Mouse (Mus musculus) liver, adult 2 months (tissue): ENCODE measurements around the gene Aebp2.

Experiments
- CTCF ChIP-seq: fragments of 200-500 bp; IDR thresholded peaks from 2 replicates; pipeline ENCODE4 v1.5.1; 2011; ENCODE audit warnings: low read depth, low read length, control low read depth
- POLR2A ChIP-seq: fragments of 200-500 bp; IDR thresholded peaks from 2 replicates; pipeline ENCODE4 v1.6.1; 2011; ENCODE audit warnings: low read length, control low read depth; ENCODE audit not compliant: insufficient read depth; ENCODE audit errors: extremely low read depth

GRCm38 (mm10) chr6:140622391-140623225 is at the start of gene Aebp2:
- TF ChIP-seq POLR2A (no peak), CTCF (no peak)
